Mouse (Mus musculus) liver, embryonic 16.5 days (tissue): ENCODE results near the gene Itga9. TPM values are rescaled to one million over a fixed set of nuclear protein-coding genes. Genes with fewer than 3 reads are reported as not detected.

ENCODE experiments used
- ATAC-seq: fragments of 200-750 bp; cut with Nextera tagmentation; 2 replicates; pipeline ENCODE4 v1.8.0; 2017; ENCODE audit warnings: low read depth, mild to moderate bottlenecking, moderate number of reproducible peaks, moderate library complexity
- H3K27ac ChIP-seq: fragments of 300-500 bp; sonication (generic); 2 replicates; pipeline ENCODE4 v1.5.1; 2014; ENCODE audit warnings: mild to moderate bottlenecking, low read length
- H3K27me3 ChIP-seq: fragments of 300-500 bp; sonication (generic); 2 replicates; pipeline ENCODE4 v1.6.1; 2014; ENCODE audit warnings: low read depth, low read length, mixed read lengths; ENCODE audit not compliant: control insufficient read depth, insufficient read depth
- H3K36me3 ChIP-seq: fragments of 300-500 bp; sonication (generic); 2 replicates; pipeline ENCODE4 v1.6.1; 2014; ENCODE audit warnings: mild to moderate bottlenecking; ENCODE audit not compliant: control insufficient read depth, insufficient read depth
- H3K4me1 ChIP-seq: fragments of 300-500 bp; sonication (generic); 2 replicates; pipeline ENCODE4 v1.6.1; 2014; ENCODE audit warnings: low read depth, low read length, mixed read lengths; ENCODE audit not compliant: control insufficient read depth
- H3K4me2 ChIP-seq: fragments of 300-500 bp; sonication (generic); 2 replicates; pipeline ENCODE4 v1.6.1; 2014; ENCODE audit warnings: low read depth, low read length, mixed read lengths
- H3K4me3 ChIP-seq: fragments of 300-500 bp; sonication (generic); 2 replicates; pipeline ENCODE4 v1.5.1; 2014; ENCODE audit warnings: low read depth, mild to moderate bottlenecking, low read length
- H3K9ac ChIP-seq: fragments of 300-500 bp; sonication (generic); 2 replicates; pipeline ENCODE4 v1.6.1; 2014; ENCODE audit warnings: low read depth, low read length
- H3K9me3 ChIP-seq: fragments of 300-500 bp; sonication (generic); replicated peaks from 2 replicates; pipeline ENCODE4 v1.6.1; 2016; ENCODE audit warnings: low read length; ENCODE audit not compliant: control insufficient read depth
- WGBS: fragments of 180-500 bp; shearing (Covaris S2); extraction: QIAGEN DNeasy Blood & Tissue Kit; methylation state at CpG from one replicate; pipeline ENCODE4 v1.1.7; 2014; ENCODE audit not compliant: insufficient replicate concordance; 5-methylcytosine and 5-hydroxymethylcytosine counted together
- polyA plus RNA-seq: library from polyadenylated mRNA; unstranded; fragments of >200 nt; fragmentation: Nextera tagmentation; extraction: Ambion mirVana; gene quantifications from 2 replicates; pipeline ENCODE4 v1.2.1, GENCODE M21; 2015

The Itga9 gene
- polyA plus RNA-seq, 1 experiment from 2014 or later: 1.4 TPM

GRCm38 (mm10) chr9:118739071-118739470 lies 132.6 kb downstream of the Itga9 start:
- 76% methylated on average over 3 of the region's 3 CpGs for WGBS
- no peak for ATAC-seq
- no peak overlapping the region for H3K4me3 ChIP-seq
- H3K4me2 ChIP-seq: no peak overlapping the region
- no peaks in the 10 kb centered on the region for H3K9me3 ChIP-seq
- no peaks in the 10 kb centered on the region for H3K4me1 ChIP-seq
- H3K27me3 ChIP-seq: no peaks in the 10 kb centered on the region
- H3K36me3 ChIP-seq: no peaks in the 10 kb centered on the region
- no peak overlapping the region for H3K9ac ChIP-seq
- no peak overlapping the region for H3K27ac ChIP-seq

- no peaks in the 10 kb centered on the region for H3K4me1 ChIP-seq
- H3K9ac ChIP-seq: no peak overlapping the region
- no peak overlapping the region for H3K27ac ChIP-seq
- no peaks in the 10 kb centered on the region for H3K27me3 ChIP-seq
- H3K4me2 ChIP-seq: no peak overlapping the region
- no peaks in the 10 kb centered on the region for H3K36me3 ChIP-seq
- no peak for ATAC-seq
- no peak overlapping the region for H3K4me3 ChIP-seq
- 65% methylated on average over 3 of the region's 3 CpGs for WGBS
- no peaks in the 10 kb centered on the region for H3K9me3 ChIP-seq
These were observed 133.2 kb downstream of the Itga9 start for GRCm38 (mm10) chr9:118739659-118740058.

- ATAC-seq: no peak
- Histone ChIP-seq H3K9me3 (no peaks in the 10 kb centered on the region), H3K36me3 (no peaks in the 10 kb centered on the region), H3K27ac (no peak overlapping the region), H3K4me3 (no peak overlapping the region), H3K4me2 (no peak overlapping the region), H3K27me3 (no peaks in the 10 kb centered on the region), H3K9ac (no peak overlapping the region), H3K4me1 (no peaks in the 10 kb centered on the region)
- 56% methylated on average over 9 of the region's 9 CpGs for WGBS
These were observed 134.8 kb downstream of the Itga9 start for GRCm38 (mm10) chr9:118741268-118741667.

- Histone ChIP-seq H3K27me3 (no peaks in the 10 kb centered on the region), H3K27ac (no peak overlapping the region), H3K9ac (no peak overlapping the region), H3K4me3 (no peak overlapping the region), H3K9me3 (no peaks in the 10 kb centered on the region), H3K4me1 (no peaks in the 10 kb centered on the region), H3K36me3 (no peaks in the 10 kb centered on the region), H3K4me2 (no peak overlapping the region)
- no peak for ATAC-seq
- 75% methylated on average over 8 of the region's 8 CpGs for WGBS
These were observed 143.0 kb downstream of the Itga9 start for GRCm38 (mm10) chr9:118749335-118749949.

- 47% methylated on average over 7 of the region's 7 CpGs for WGBS
- no peaks in the 10 kb centered on the region for H3K9me3 ChIP-seq
- H3K27me3 ChIP-seq: no peaks in the 10 kb centered on the region
- ATAC-seq: no peak
- H3K27ac ChIP-seq: no peak overlapping the region
- no peak overlapping the region for H3K4me3 ChIP-seq
- H3K36me3 ChIP-seq: no peaks in the 10 kb centered on the region
- no peak overlapping the region for H3K4me2 ChIP-seq
- H3K9ac ChIP-seq: no peak overlapping the region
- no peaks in the 10 kb centered on the region for H3K4me1 ChIP-seq
These were observed 144.3 kb downstream of the Itga9 start for GRCm38 (mm10) chr9:118750828-118751227.

- Histone ChIP-seq H3K4me1 (no peaks in the 10 kb centered on the region), H3K36me3 (no peaks in the 10 kb centered on the region), H3K27me3 (no peaks in the 10 kb centered on the region), H3K9me3 (no peaks in the 10 kb centered on the region), H3K4me2 (no peak overlapping the region), H3K27ac (no peak overlapping the region), H3K4me3 (no peak overlapping the region), H3K9ac (no peak overlapping the region)
- 49% methylated on average over 2 of the region's 2 CpGs for WGBS
- ATAC-seq: no peak
These were observed 145.9 kb downstream of the Itga9 start for GRCm38 (mm10) chr9:118752376-118752775.

GRCm38 (mm10) chr9:118759462-118759861 lies 153.0 kb downstream of the Itga9 start:
- Histone ChIP-seq H3K4me2 (no peak overlapping the region), H3K4me1 (no peaks in the 10 kb centered on the region), H3K27me3 (no peaks in the 10 kb centered on the region), H3K36me3 (no peaks in the 10 kb centered on the region), H3K27ac (no peak overlapping the region), H3K4me3 (no peak overlapping the region), H3K9ac (no peak overlapping the region), H3K9me3 (no peaks in the 10 kb centered on the region)
- no peak for ATAC-seq
- WGBS: 53% methylated on average over 4 of the region's 4 CpGs

GRCm38 (mm10) chr9:118761953-118762590 lies 155.6 kb downstream of the Itga9 start:
- Histone ChIP-seq H3K4me1 (no peaks in the 10 kb centered on the region), H3K9ac (no peak overlapping the region), H3K27ac (no peak overlapping the region), H3K36me3 (no peaks in the 10 kb centered on the region), H3K9me3 (no peaks in the 10 kb centered on the region), H3K27me3 (no peaks in the 10 kb centered on the region), H3K4me2 (no peak overlapping the region), H3K4me3 (no peak overlapping the region)
- no peak for ATAC-seq
- WGBS: 54% methylated on average over 8 of the region's 8 CpGs

GRCm38 (mm10) chr9:118762759-118763158 lies 156.3 kb downstream of the Itga9 start:
- Histone ChIP-seq H3K27me3 (no peaks in the 10 kb centered on the region), H3K4me3 (no peak overlapping the region), H3K27ac (no peak overlapping the region), H3K36me3 (no peaks in the 10 kb centered on the region), H3K4me1 (no peaks in the 10 kb centered on the region), H3K4me2 (no peak overlapping the region), H3K9me3 (no peaks in the 10 kb centered on the region), H3K9ac (no peak overlapping the region)
- ATAC-seq: no peak
- 42% methylated on average over 7 of the region's 7 CpGs for WGBS
